Mouse (Mus musculus) left cerebral cortex, postnatal 4 days (tissue): ENCODE measurements at regions not wholly inside any gene's neighbourhood (a gene's known extent, or its start where the extent isn't known, plus 50 kb on each side); places are given as distances from the start of the nearest gene placed in this dataset.
"Not testable (repeated sequence)": the region's sequence is repeated elsewhere in the genome, so short reads cannot be mapped to it uniquely, and the experiment has no call there.

ENCODE experiments used
- DNase-seq: peaks from one replicate; pipeline ENCODE4 v3.0.0-alpha.2; 2022
- intact Hi-C: fragments of 180-260 bp; cut with DNase I; formaldehyde crosslinking; loops from one replicate; pipeline ENCODE4 v1.15.1; 2025

GRCm38 (mm10) chr11:114495520-114495921, 172.8 kb upstream of the Rpl38 start:
- peak; percentile 88 for DNase-seq
- intact Hi-C loops, result no loop called here

GRCm38 (mm10) chr11:114486455-114486854, 181.9 kb upstream of the Rpl38 start:
- no peak for DNase-seq
- intact Hi-C loops, result loop anchor here (10.0 kb wide), 1 partner anchor 148 kb away; no protein-coding TSS in a partner anchor

GRCm38 (mm10) chr11:114485429-114485828, 182.9 kb upstream of the Rpl38 start:
- intact Hi-C loops, result loop anchor here (10.0 kb wide), 1 partner anchor 149 kb away; no protein-coding TSS in a partner anchor
- DNase-seq, result no peak

GRCm38 (mm10) chr11:114484668-114484953, 183.7 kb upstream of the Rpl38 start:
- intact Hi-C loops, result loop anchor here (10.0 kb wide), 1 partner anchor 150 kb away; no protein-coding TSS in a partner anchor
- no peak for DNase-seq

- intact Hi-C loops, result loop anchor here (10.0 kb wide), 1 partner anchor 151 kb away; no protein-coding TSS in a partner anchor
- DNase-seq, result peak; percentile 62
These were observed 184.3 kb upstream of the Rpl38 start for GRCm38 (mm10) chr11:114483823-114484667.

GRCm38 (mm10) chr11:114483350-114483749, 185.0 kb upstream of the Rpl38 start:
- intact Hi-C loops, result loop anchor here (10.0 kb wide), 1 partner anchor 151 kb away; no protein-coding TSS in a partner anchor
- not testable (repeated sequence) for DNase-seq

GRCm38 (mm10) chr11:114482070-114482469, 186.3 kb upstream of the Rpl38 start:
- intact Hi-C loops, result loop anchor here (10.0 kb wide), 1 partner anchor 153 kb away; no protein-coding TSS in a partner anchor

GRCm38 (mm10) chr11:114481037-114481436, 187.3 kb upstream of the Rpl38 start:
- intact Hi-C loops, result loop anchor here (10.0 kb wide), 1 partner anchor 154 kb away; no protein-coding TSS in a partner anchor

More at GRCm38 (mm10) chr11:114482070-114482469, 186.3 kb upstream of the Rpl38 start:
- DNase-seq, result no peak

GRCm38 (mm10) chr11:114480119-114480540, 188.2 kb upstream of the Rpl38 start:
- DNase-seq, result no peak
- intact Hi-C loops, result loop anchor here (10.0 kb wide), 1 partner anchor 155 kb away; no protein-coding TSS in a partner anchor

More at GRCm38 (mm10) chr11:114481037-114481436, 187.3 kb upstream of the Rpl38 start:
- no peak for DNase-seq

- DNase-seq, result no peak
- intact Hi-C loops, result loop anchor here (10.0 kb wide), 1 partner anchor 404 kb away; no protein-coding TSS in a partner anchor
These were observed 189.6 kb upstream of the Rpl38 start for GRCm38 (mm10) chr11:114478736-114479135.

- DNase-seq, result no peak
These were observed 191.0 kb upstream of the Rpl38 start for GRCm38 (mm10) chr11:114477365-114477764.

GRCm38 (mm10) chr11:114472501-114473260, 195.6 kb upstream of the Rpl38 start:
- intact Hi-C loops, result loop anchor here (10.0 kb wide), 1 partner anchor 398 kb away; no protein-coding TSS in a partner anchor
- peak; percentile 43 for DNase-seq

More at GRCm38 (mm10) chr11:114477365-114477764, 191.0 kb upstream of the Rpl38 start:
- intact Hi-C loops, result loop anchor here (10.0 kb wide), 1 partner anchor 403 kb away; no protein-coding TSS in a partner anchor

- intact Hi-C loops, result no loop called here
- peak; percentile 97 for DNase-seq
These were observed 199.9 kb upstream of the Rpl38 start for GRCm38 (mm10) chr11:114468394-114468793.

GRCm38 (mm10) chr11:114467803-114468202, 200.5 kb upstream of the Rpl38 start:
- peak; percentile 92 for DNase-seq
- intact Hi-C loops, result no loop called here

- intact Hi-C loops, result no loop called here
- no peak for DNase-seq
These were observed 202.8 kb upstream of the Rpl38 start for GRCm38 (mm10) chr11:114465486-114465885.

- intact Hi-C loops, result no loop called here
- peak; percentile 61 for DNase-seq
These were observed 205.5 kb upstream of the Rpl38 start for GRCm38 (mm10) chr11:114462755-114463374.

GRCm38 (mm10) chr11:114454876-114455330, 213.4 kb upstream of the Rpl38 start:
- intact Hi-C loops, result no loop called here
- DNase-seq, result peak; percentile 70

- DNase-seq, result peak; percentile 95
- intact Hi-C loops, result no loop called here
These were observed 219.4 kb upstream of the Rpl38 start for GRCm38 (mm10) chr11:114448776-114449401.

GRCm38 (mm10) chr11:114447461-114447847, 220.9 kb upstream of the Rpl38 start:
- intact Hi-C loops, result no loop called here
- no peak for DNase-seq
